Mouse (Mus musculus): ENCODE data around the gene Scn10a.

Gene Scn10a

DNA sequence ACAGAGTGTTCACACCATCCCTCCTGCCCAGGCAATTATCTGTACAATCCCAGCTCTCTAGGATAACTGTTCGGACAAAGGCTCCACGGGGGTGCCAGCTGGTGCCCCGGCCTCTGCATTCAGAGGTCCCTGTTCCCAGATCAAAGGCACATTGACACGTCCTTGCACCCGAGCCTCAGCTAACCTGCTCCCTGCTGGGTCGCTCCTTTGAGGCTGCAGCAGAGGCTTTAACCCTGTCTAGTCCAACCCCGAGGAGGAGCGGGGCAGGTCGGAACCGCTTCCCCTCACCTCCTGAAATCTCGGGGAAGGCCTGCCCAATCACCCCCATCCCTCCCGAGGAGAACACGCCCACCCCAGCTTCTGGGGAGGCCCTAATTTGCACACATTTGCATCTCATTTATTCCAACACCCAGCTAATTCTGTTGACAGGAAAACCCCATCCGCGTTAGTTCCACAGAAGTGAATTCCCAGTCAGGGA, 147.7 kb downstream of the Scn10a start:
- no peak for DNase-seq

DNA sequence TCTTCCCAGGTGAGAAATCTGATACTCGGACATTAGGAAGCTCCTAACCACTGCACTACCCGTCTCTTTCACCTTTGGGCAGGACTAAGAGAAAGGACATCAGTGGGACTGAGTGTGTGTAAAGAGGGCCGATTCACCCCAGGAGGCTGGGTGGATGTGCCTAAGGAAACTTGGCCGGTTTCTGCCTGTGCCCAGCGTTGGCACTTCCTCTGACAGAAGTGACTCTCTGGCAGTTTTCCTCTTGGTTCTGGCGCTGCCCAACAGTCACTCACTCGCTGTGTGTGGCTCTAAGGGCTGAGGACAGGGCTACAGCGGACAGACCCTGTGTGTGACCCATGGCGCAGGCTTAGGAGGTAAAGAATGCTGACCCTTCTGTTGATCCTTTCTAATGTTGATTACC, 148.5 kb downstream of the Scn10a start:
- no peak for DNase-seq

DNA sequence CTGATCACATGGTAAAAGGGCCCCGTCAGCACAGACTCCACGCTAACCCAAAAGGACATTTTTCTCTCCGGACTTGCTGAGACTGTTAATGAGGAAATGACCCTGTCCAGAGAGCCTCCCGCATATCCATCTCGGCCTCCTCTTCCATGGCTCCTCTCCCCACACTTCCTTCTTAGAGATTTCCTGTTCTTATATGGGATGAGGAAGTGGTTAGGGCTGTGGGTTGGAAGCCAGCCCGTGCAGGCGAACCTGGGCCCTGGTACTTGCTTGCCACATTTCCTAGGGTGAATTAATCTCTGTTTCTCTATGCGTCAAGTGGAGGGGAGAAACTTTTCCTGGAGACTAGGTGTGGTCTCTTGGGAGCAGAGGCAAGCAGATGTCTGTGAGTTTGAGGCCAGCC, 150.4 kb downstream of the Scn10a start:
- no peak for DNase-seq

DNA sequence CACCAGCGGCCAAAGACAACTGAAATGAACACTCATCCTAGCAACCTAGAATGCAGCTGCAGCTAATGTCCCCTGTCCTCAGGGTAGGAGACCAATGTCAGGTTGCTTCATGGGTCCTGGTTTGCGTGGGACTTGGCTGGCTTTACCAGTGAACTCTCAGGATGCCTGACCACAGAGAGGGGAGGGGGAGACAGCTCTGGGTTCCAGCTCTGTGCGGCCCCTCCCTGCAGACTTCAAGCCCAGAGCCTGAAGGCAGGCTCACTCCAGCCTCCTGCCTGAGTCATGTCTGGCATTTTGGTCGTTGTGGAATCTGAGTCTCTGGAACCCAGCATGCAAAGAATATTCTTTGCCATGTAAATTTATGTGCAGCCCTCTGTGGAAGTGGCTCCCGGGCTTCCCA, 151.3 kb downstream of the Scn10a start:
- no peak for DNase-seq

DNA sequence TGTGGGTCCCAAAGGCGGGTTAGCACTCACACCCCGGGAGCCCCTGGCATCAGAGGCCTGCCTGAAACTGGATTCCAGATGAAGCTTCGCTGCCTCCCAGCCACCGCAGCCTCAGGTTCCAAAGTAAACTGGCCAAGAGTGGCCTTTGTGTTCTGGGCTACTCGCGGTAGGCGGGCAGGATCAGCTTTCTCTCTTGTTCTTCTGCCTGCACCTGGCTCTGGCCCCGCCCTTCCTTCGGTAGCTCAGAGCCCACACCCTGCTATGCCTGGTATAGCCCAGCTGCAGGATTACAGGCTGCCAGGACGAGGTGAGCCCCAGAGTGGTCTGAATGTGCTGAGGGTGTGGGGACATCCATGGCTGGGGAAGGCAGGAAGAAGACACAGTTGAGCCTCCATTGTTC, 152.9 kb downstream of the Scn10a start:
- no peak for DNase-seq

DNA sequence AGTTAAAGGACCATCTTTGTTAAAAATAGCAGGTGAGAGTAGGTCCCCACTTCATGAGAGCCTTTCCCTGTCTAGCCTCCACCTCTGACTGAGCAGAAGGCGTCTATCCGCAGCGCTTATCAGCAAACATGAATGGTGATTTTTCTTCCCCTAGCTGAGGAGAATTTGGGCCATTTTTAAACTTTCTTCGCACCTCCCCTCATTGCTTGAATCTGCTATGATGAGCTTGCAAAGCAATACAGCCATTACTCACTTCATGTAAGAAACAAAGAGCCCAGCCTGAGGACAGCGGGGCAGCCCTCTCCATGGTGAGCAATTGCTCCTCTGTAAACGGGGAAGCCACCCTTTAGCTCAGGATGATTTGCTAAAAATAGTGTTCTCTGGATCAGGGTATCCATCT, 154.3 kb downstream of the Scn10a start:
- DNase-seq: no peak

DNA sequence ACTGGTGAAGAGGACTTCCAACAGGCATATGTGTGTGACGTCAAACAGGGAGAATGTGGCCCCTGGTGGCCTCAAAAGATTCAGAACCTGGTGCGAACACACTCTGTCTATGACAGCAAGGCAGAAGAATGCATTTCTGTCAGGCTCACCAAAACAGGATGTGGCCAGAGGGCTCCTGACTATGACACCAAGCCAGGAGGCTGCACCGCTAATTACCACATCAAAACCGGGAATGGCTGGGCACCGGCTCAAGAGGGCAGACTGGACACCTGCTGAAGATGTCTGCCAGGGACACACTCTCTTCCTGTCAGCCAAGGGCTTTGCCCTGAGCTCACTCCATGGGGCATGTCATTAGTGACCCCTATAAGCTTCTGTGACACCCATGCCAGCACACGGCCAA, 155.5 kb downstream of the Scn10a start:
- DNase-seq: no peak

DNA sequence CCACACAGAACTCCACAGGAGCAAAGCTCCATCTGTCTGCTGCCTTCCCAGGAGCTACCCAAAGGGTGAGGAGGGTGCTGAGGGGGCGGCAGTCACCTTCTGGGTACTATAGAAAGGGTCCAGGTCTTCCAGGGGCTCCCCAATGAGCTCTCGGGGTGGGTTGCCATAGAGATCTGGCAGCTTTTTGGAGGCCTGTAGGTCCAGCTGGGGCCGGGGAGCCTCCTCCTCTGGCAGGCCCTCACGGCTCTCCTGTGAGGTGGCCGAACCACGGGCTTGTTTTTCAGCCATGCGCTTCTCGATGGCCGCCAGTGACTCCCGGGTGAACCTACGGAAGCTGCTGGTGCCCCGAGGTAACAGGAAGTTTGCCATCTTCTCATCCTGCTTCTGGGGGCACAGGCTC, 156.9 kb downstream of the Scn10a start:
- DNase-seq: no peak

DNA sequence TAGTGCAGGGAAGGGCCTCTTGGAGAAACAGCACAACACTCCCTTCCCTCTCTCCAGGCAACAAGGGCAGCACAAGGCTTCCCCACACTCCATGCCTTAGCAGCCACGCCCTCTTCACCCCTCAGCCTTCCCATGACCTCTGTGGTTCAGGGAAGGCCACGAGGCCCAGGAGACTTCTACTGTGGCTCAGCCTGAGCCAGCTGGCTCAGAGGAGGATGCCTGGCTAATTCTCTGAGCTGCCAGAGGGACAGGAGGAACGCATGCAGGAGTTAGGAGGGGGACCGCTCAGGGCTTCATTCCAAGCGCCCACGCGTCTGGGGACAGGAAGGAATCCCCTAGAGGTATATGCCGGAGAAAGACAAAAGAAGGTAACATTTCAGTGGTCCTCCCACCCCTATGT, 157.4 kb downstream of the Scn10a start:
- DNase-seq: no peak

DNA sequence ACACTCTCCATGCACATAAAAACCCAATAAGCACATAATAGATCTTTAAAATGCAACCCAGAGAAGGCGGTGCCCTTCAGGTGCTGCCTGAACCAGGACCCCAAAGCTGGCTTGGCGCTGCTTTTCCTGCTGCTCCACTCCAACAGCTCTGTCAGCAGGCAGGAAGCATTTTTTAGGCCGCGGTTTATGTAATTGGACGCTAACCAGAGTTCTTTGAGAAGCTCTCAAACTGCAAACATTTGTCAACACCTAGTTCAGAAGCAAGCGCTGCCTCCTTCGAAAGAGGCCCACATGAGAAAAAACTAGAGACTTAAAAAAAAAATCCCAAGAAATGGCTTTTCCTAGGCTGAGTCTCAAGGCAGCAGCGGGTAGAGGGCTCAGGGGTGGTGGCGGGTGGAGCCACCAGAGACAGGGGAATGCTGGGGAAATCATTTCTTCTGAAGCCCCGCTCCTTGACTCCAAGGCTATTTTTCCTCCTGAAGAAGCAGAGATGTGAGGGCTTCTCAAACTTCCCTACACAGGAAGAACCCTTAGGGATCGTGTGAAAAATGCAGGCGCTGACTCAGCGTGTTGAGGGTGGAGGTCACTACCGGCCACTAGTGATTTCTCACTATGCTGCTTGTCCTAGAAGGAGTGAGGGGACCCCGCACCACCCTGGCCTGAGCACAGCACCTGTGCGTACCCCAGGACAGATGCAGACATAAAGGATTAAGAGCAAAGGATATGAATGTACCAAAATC, 159.4 kb downstream of the Scn10a start:
- no peak for DNase-seq
